Mouse (Mus musculus) kidney, adult 2 months (tissue): ENCODE data around the gene Gm11985.

ENCODE experiments used
- CTCF ChIP-seq: fragments of 200-500 bp; conservative IDR thresholded peaks from 2 replicates; pipeline ENCODE4 v1.5.1; 2011; ENCODE audit warnings: low read depth, mild to moderate bottlenecking, control low read depth, low read length, moderate library complexity, mixed read lengths; ENCODE audit not compliant: insufficient read depth, insufficient read length
- POLR2A ChIP-seq: fragments of 200-500 bp; IDR thresholded peaks from one replicate; pipeline ENCODE4 v1.6.1; 2011; ENCODE audit warnings: low read depth, low read length, control low read depth

GRCm38 (mm10) chr11:7214342-7214660, 25.9 kb upstream of the Gm11985 start:
- TF ChIP-seq CTCF: no peak
- no peak for TF ChIP-seq POLR2A
